Mouse (Mus musculus) CD8-positive naive resting alpha-beta T cell, adult 2 months (primary cell): ENCODE results near the gene Fdx1.

Source experiments
- DNase-seq, 2 experiments: peaks; one replicate each; pipeline ENCODE4 v3.0.0; 2022; ENCODE audit warnings: low read depth in 2 of 2, low spot score in 2 of 2

The Fdx1 gene

GRCm38 (mm10) chr9:51964110-51964509 is 754 bp upstream of the Fdx1 start:
- no peak for DNase-seq

DNA sequence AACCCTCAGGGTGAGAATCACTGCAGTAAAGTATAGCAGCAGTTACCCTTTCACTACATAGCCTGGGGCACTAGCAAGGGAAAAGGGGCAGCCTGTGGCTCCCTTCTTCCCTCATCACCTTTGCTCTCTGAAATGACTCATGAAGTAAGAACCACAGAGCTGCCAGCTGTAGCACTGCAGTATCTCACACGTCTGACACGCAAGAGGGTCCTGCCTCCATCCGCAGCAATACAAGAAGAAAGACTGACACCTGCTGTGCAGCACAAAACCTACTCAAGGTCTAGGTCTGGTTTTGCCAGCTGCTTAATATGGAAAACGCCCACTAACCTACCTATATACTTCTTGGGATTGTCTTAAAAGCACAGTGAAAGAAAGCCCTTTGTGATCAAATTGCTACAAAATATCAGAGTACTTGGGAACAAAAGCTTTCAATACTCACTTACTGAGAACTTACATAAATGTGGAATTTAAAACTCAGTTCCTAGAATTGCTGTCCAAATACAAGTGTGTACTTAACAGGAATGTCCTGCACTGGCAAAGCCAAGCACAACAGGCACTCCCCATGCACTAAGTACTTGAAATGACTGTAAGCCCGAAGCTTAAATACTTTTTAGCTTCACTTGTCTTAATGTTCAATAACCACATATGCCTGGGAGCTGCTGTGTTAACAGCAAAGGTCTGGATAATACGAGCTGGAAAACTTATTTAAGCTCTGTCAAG is 2.0 kb downstream of the Fdx1 start:
- DNase-seq, result no peak

- no peak for DNase-seq
Observed at GRCm38 (mm10) chr9:51960331-51960730, 3.0 kb downstream of the Fdx1 start.

- DNase-seq, result no peak
Observed at GRCm38 (mm10) chr9:51958981-51959380, 4.4 kb downstream of the Fdx1 start.

DNA sequence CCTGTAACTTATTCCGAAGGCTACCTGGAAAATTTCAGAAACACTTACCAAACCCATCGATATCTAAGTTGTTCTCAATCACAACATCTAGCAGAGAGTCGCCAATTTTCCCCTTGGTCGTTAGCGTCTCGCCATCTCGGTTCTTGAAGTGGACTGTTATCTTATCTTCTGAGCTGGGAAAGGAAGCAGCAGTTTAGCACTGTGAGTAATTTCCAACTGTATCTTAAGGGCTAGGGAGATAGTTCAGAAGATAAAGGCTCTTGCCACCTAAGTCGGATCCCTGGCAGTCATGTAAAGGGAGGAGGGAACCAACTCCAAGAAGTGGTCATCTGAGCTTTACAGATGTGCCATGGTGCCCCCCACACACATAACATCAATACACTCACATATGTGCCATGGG is 6.3 kb downstream of the Fdx1 start:
- no peak for DNase-seq

- DNase-seq, result no peak
Observed at GRCm38 (mm10) chr9:51956484-51956883, 6.9 kb downstream of the Fdx1 start.

GRCm38 (mm10) chr9:51951337-51951736 is 12.0 kb downstream of the Fdx1 start:
- no peak for DNase-seq

DNA sequence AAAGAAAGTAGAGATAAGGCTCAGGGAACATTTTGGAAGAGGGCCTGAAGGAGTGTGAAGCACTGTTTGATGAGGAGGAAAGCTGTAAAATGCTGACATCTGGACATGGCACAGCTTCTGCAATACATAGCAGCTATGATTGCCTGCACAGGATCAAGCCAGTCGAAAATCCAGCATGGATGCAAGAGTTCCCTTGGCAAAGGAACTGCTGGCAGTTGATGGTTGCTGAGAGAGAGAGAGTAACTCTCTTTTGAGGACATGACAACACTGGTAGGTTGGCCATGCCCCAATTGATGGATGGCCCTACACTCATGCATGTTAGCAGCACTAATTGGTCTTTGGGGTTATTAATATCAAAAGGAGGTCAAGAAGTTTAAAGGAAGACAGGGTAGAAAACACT is 12.7 kb downstream of the Fdx1 start:
- DNase-seq, result no peak

GRCm38 (mm10) chr9:51950225-51950624 is 13.1 kb downstream of the Fdx1 start:
- no peak for DNase-seq

DNA sequence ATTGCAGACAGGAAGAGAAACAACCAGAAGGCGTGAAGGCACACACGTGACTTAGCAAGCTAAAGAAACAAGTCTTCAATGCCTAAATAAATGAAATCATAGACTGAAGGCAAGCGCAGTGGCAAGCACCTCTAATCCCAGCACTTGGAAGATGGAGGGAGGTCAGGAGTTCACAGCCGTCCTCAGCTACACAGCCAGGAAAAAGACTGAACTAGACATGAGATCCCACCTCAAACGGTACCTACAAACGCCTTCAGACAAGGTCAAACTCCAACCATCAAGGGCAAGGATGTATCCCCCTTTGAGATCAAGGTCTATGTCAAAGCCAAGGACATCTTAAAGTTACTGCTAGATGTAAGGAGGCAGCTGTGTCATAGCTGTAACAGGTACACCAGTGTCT is 19.4 kb downstream of the Fdx1 start:
- no peak for DNase-seq

DNA sequence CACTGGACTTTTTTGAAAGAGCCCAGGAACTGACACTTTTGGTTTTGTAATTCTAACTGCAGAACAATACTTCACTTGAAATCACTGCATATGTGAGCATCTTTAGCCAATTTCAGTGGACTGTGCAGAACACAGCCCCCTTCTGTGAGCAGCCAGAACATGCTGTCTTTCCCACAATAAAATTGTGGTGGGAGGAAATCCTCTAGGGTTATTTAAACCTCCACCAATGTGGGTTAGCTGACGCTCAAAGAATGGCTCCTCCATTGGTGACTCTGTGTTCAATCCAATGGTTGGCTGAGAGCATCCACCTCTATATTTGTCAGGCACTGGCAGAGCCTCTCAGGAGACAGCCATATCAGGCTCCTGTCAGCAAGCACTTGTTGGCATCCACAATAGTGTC is 28.7 kb downstream of the Fdx1 start:
- DNase-seq, result no peak

GRCm38 (mm10) chr9:51931997-51932396 is 31.4 kb downstream of the Fdx1 start:
- no peak for DNase-seq

GRCm38 (mm10) chr9:51931054-51931690 is 32.2 kb downstream of the Fdx1 start:
- no peak for DNase-seq

DNA sequence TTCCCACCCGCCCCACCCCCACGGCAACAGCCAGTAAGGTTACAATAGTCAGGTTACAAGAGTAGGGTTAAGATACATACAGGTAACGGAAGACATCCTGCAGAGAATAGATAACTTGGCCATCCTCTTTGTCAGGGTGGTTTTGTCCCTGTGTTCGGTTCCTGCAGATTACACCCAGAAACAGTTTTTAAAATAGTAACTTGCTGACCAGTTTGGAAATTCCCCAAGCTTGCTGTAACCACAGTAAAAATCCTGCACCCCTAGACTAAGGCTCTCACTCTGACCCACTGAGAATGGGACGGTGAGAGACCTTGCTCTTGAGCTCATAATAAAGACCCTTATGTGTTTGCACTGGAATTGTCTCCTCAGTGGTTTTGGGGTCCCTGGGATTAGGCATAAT is 33.4 kb downstream of the Fdx1 start:
- DNase-seq, result no peak

DNA sequence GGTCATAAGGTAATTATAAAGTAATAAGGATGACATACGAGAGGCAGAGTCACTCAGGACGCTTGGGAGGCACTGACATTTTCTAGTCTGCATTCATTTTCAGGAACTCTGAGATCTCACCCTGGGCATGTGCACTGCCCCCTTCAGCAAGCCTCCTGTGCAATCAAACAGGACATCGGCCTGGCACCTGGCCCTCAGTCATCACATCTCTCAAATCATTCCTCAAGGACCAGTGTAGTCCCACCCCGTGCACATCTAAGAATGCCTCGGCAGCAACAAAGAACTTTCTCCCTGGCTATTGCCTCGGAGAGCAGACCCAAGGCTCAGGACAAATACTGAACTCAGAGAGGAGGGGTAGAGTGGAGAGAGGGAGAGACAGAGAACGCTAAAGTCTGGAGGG is 34.7 kb downstream of the Fdx1 start:
- no peak for DNase-seq

DNA sequence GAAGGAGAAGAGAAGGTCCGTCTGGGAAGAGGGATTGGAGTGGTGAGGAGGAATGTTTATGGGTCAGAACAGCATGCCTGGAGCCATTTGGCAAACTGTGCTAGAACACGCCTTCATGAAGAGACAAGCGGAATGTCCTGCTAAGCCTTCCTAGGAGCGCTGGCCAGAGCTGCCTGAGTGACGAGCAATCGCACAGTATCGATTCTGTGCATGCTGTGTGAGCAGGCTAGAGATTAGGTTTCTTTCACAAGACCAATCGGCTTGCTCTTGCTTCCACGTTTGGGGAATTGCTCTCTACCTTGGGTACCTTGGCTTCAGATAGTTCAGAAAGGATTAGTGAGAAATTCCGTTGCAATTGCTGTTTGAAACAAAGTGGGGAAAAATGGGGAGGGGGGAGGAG is 35.2 kb downstream of the Fdx1 start:
- no peak for DNase-seq

DNA sequence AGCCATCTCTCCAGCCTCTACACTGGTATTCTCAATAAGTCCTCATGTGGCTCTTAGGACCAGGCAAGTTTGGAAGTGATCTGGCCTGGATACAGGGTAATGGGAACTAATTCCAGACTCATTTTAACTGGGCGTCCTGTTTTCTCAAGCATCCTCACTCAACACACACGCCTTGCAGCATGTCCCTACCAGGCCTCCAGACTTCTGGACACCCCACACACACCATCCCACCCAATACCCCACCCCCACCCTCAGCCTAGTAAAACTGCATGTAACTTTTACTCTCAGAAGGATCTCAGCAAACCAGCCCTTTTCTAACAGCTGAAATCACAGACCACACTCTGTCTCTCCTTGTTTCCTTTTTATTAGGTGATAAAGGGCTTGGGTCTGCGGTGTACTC is 35.7 kb downstream of the Fdx1 start:
- DNase-seq, result no peak

DNA sequence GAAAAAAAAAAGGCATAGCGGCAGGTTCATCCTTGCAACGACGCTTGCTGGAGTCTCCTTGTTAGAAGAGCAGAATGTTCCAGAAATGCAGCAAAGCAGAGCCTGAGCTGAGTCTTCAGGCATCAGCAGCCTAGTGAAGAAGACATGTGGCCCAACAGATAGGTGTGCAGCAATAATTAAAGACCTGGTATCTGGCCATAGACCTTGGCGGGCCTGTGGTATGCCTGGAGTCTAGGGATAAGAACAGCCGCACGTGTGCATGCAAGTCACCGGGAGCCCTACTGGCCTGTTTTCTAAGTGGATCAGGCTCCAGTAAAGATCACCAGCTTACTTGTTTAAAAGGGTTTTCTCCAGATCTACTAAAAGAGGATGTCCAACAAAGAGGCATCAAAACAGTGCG is 36.7 kb downstream of the Fdx1 start:
- DNase-seq, result no peak

DNA sequence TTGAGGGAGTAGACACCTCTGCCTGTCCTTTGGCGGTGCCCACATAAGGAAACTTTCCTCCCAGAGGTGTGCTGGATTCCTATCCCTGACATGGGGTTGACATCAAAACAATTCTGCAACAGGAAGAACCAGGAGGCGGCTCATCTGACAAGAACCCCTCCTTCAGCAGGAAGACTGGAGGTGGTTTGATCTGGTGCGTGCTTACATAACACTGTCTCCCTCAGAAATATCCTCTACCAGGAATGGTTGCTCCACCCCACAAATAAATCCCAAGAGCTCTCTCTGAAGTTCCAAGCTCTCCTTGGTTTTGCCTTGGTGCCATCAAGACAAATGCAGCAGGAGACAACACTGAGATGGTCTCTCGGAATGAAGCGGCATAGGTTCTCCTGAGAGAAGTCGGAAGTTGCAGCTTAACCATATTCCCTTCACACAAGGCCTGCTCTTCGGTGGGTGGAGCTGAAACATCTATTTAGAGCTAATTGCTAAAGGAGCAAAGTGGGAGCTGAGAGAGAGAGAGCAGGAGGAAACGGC is 38.7 kb downstream of the Fdx1 start:
- DNase-seq, result no peak

- DNase-seq, result no peak
Observed at GRCm38 (mm10) chr9:51922756-51923155, 40.6 kb downstream of the Fdx1 start.

GRCm38 (mm10) chr9:51915580-51915979 is 47.8 kb downstream of the Fdx1 start:
- no peak for DNase-seq

DNA sequence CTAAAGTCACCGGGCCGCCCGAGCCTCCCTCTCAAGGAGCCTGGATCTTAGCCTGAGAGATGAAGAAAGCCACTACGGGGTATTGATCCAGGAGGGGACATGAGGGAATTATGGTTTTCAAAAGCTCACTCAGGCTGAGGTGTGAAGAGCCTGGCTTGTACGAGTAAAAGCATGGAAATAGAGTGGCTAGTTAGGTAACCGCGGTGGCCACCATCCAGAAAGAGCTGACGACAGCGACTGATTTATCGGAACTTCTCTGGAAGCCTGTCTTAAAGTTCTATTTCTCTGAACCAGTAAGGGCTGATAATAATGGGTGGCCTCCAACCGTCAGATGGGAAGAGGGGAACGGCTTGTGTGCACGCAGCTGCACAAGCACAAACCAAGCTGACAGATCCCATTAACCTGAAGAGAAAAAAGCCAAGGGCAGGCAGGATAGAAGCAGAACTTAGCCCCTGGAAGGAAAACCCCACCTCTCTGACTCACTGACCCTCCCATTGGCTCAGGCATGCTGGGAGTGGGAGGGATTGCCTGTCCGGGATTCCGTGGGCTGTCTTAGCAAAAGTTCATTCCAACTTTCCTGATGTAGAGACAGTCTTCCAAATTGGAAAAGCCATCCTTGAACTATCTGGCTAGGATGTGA is 48.8 kb downstream of the Fdx1 start:
- no peak for DNase-seq
